9 mouse cellular contexts compared by ENCODE assay signal in the genomic region with DNA sequence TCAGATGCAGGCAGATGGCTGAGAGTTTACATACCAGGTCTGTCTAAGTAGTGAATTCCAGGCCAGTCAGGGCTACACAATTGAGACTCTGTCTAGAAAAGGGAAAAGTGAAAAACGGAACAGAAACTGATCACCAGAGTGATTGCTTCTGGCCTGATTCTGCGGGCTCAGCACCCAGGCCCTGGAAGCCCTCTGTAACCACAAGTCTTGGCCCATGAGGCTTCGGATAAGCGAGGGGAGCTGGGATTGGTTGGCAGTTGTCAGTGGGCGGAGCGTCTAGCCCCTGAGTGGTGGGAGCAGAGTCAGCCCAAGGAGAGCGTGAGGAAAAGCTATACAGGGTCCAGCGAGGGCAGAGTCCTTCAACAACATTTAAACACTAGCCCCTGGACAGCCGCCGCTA. TPM values are rescaled to one million over a fixed set of nuclear protein-coding genes. Genes with fewer than 3 reads are reported as not detected.
DNase-seq lines count a peak whose midpoint lies in the region; ATAC-seq and TF ChIP-seq lines count a peak whose summit lies in the region.
"Had no signal": no experiment of that assay in that cellular context is flagged by ENCODE, and none has a peak within 500 bp of the region (broad histone marks: within the 10 kb centered on the region; RNA-seq: fewer than 3 reads in every experiment).

No protein-coding gene starts in this region.

- no peaks in the 10 kb centered on the region for H3K79me2 ChIP-seq in CH12.LX (replicated peaks; ENCODE audit: control insufficient read depth, extremely low read depth, insufficient read depth, poor library complexity, severe bottlenecking)

- peak overlapping the region; percentile 26; the same call in 1 of the 2 replicates for H3K4me2 ChIP-seq in forebrain, embryonic 11.5 days (ENCODE audit: low read depth, low read length, severe bottlenecking)
- no peak overlapping the region for H3K4me2 ChIP-seq in forebrain, embryonic 16.5 days (ENCODE audit: low read length)
- peak overlapping the region; percentile 41 for H3K4me2 ChIP-seq in CH12.LX (ENCODE audit: insufficient read depth, low read depth, poor library complexity, severe bottlenecking)
- H3K4me2 ChIP-seq in heart, embryonic 15.5 days: peak overlapping the region; percentile 34; the same call in 1 of the 2 replicates

- no peak; the same call in 1 of the 2 replicates for TF ChIP-seq RAD21 in CH12.LX (IDR thresholded peaks at IDR 0.05; ENCODE audit: low read depth, low read length)

- H3K27me3 ChIP-seq in forebrain, embryonic 11.5 days (ENCODE audit: control insufficient read depth, insufficient read depth, low read length): no peaks in the 10 kb centered on the region
- no peaks in the 10 kb centered on the region for H3K27me3 ChIP-seq in forebrain, embryonic 16.5 days (replicated peaks; ENCODE audit: control insufficient read depth, insufficient read depth, low read length)
- H3K27me3 ChIP-seq in CH12.LX (replicated peaks): peaks cover 46% of the 10 kb centered on the region
- H3K27me3 ChIP-seq in heart, embryonic 15.5 days: peaks cover 67% of the 10 kb centered on the region

- no peak overlapping the region for H3K4me3 ChIP-seq in forebrain, embryonic 11.5 days (ENCODE audit: low read depth, low read length)
- H3K4me3 ChIP-seq in forebrain, embryonic 16.5 days (replicated peaks; ENCODE audit: low read length): no peak overlapping the region
- H3K4me3 ChIP-seq in CH12.LX (replicated peaks in 1 of 3; ENCODE audit: low read depth in 2 of 3, low read length in 2 of 3, poor library complexity in 1 of 3): no peak overlapping the region
- no peak overlapping the region for H3K4me3 ChIP-seq in heart, embryonic 15.5 days

- no peak for TF ChIP-seq CTCF in CH12.LX (conservative IDR thresholded peaks at IDR 0.05 in 1 of 2, IDR thresholded peaks at IDR 0.05 in 1 of 2; ENCODE audit: low read depth in 2 of 2, low read length in 2 of 2)

- H3K9ac ChIP-seq in forebrain, embryonic 11.5 days (ENCODE audit: low read length): no peak overlapping the region
- H3K9ac ChIP-seq in forebrain, embryonic 16.5 days (replicated peaks; ENCODE audit: low read depth, low read length): no peak overlapping the region
- H3K9ac ChIP-seq in CH12.LX (ENCODE audit: insufficient read depth, low read depth): no peak overlapping the region
- H3K9ac ChIP-seq in heart, embryonic 15.5 days: no peak overlapping the region

- WGBS in forebrain, embryonic 11.5 days: 8% methylated on average over 10 of the region's 10 CpGs
- 12% methylated on average over 10 of the region's 10 CpGs for WGBS in forebrain, embryonic 16.5 days
- WGBS in heart, embryonic 15.5 days: 9% methylated on average over 10 of the region's 10 CpGs

- H3K27ac ChIP-seq in forebrain, embryonic 11.5 days (ENCODE audit: low read depth, low read length): no peak overlapping the region
- H3K27ac ChIP-seq in forebrain, embryonic 16.5 days (ENCODE audit: low read length): no peak overlapping the region
- H3K27ac ChIP-seq in CH12.LX (ENCODE audit: insufficient read depth, low read depth): no peak overlapping the region
- no peak overlapping the region for H3K27ac ChIP-seq in heart, embryonic 15.5 days
- H3K27ac ChIP-seq: kidney, postnatal 0 days had no signal

- in situ Hi-C loops in CH12.LX (cut with MboI; ENCODE audit: low pct_ligation_motif_present, low pct_unique_long_range_greater_than_20kb, low sequenced_read_pairs): no loop called here

- peak; percentile 66 for DNase-seq in forebrain, embryonic 11.5 days (ENCODE audit: low spot score)
- DNase-seq in CH12.LX (ENCODE audit: extremely low read depth): peak; percentile 89
- DNase-seq in lung, postnatal 36 days: peak; percentile 67
- DNase-seq in frontal cortex, postnatal 25 days (ENCODE audit: low spot score in 2 of 2): no peak
- no peak for DNase-seq in cerebellum, postnatal 36 days
- DNase-seq in Muller cell, postnatal 12 days (ENCODE audit: inconsistent ontology term): no peak

- no peaks in the 10 kb centered on the region; the same call in 1 of the 2 replicates for H3K4me1 ChIP-seq in forebrain, embryonic 11.5 days (replicated peaks; ENCODE audit: control insufficient read depth, insufficient read depth, low read length)
- no peaks in the 10 kb centered on the region; the same call in 1 of the 2 replicates for H3K4me1 ChIP-seq in forebrain, embryonic 16.5 days (replicated peaks; ENCODE audit: control insufficient read depth, insufficient read depth, low read length)
- peaks cover 24 to 51% of the 10 kb centered on the region in 2 experiments for H3K4me1 ChIP-seq in CH12.LX (ENCODE audit: control insufficient read depth in 1 of 2, insufficient read depth in 2 of 2)
- peaks cover 9% of the 10 kb centered on the region for H3K4me1 ChIP-seq in heart, embryonic 15.5 days (replicated peaks)

- no peaks in the 10 kb centered on the region for H3K36me3 ChIP-seq in forebrain, embryonic 11.5 days (ENCODE audit: control insufficient read depth, insufficient read depth, low read length)
- no peaks in the 10 kb centered on the region for H3K36me3 ChIP-seq in forebrain, embryonic 16.5 days (ENCODE audit: control insufficient read depth, insufficient read depth)
- H3K36me3 ChIP-seq in CH12.LX (replicated peaks in 1 of 2; ENCODE audit: control insufficient read depth in 1 of 2, insufficient read depth in 1 of 2, low read length in 1 of 2): no peaks in the 10 kb centered on the region
- no peaks in the 10 kb centered on the region for H3K36me3 ChIP-seq in heart, embryonic 15.5 days

- peak; percentile 56; the same call in 1 of the 2 replicates for ATAC-seq in forebrain, embryonic 11.5 days (replicated peaks; ENCODE audit: low FRiP score)
- no peak for ATAC-seq in forebrain, embryonic 16.5 days
- no peak for ATAC-seq in heart, embryonic 15.5 days (replicated peaks; ENCODE audit: insufficient number of reproducible peaks, insufficient read depth, low FRiP score, low read depth)

- no peak for TF ChIP-seq POLR2A in CH12.LX (IDR thresholded peaks at IDR 0.05; ENCODE audit: low read depth, low read length)

- dilution Hi-C loops in CH12.LX (cut with MboI; ENCODE audit: extremely low pct_ligation_motif_present, extremely low pct_unique_long_range_greater_than_20kb, low sequenced_read_pairs): no loop called here

- no peaks in the 10 kb centered on the region for H3K9me3 ChIP-seq in forebrain, embryonic 11.5 days (ENCODE audit: control insufficient read depth, low read length)
- H3K9me3 ChIP-seq in forebrain, embryonic 16.5 days (ENCODE audit: control insufficient read depth, low read length): no peaks in the 10 kb centered on the region
- H3K9me3 ChIP-seq in CH12.LX (replicated peaks; ENCODE audit: low read length): peaks cover 4% of the 10 kb centered on the region
- no peaks in the 10 kb centered on the region for H3K9me3 ChIP-seq in heart, embryonic 15.5 days (replicated peaks)

- TF ChIP-seq EP300 in CH12.LX (IDR thresholded peaks at IDR 0.05; ENCODE audit: low read length): peak; percentile 91

TF ChIP-seq in CH12.LX, 34 proteins besides CTCF, POLR2A, EP300 and RAD21 (continues in another document):
- TF ChIP-seq USF1 (IDR thresholded peaks at IDR 0.05; ENCODE audit: low read depth, low read length) (no peak), TCF12 (IDR thresholded peaks at IDR 0.05; ENCODE audit: low read depth, low read length) (peak; percentile 84), NRF1 (IDR thresholded peaks at IDR 0.05; ENCODE audit: low read depth, low read length) (0 out of 2 replicates have a peak, but pooled peaks have one; percentile 22), GABPA (IDR thresholded peaks at IDR 0.05; ENCODE audit: insufficient replicate concordance, low read depth, low read length) (no peak), MAX (IDR thresholded peaks at IDR 0.05; ENCODE audit: low read length) (peak; percentile 82), IRF4 (IDR thresholded peaks at IDR 0.05; ENCODE audit: low read depth, low read length) (peak; percentile 95), CHD1 (IDR thresholded peaks at IDR 0.05; ENCODE audit: low read depth, low read length) (no peak), TBP (conservative IDR thresholded peaks at IDR 0.05; ENCODE audit: low read depth, low read length) (no peak), CHD2 (IDR thresholded peaks at IDR 0.05; ENCODE audit: low read length) (peak; percentile 63), BHLHE40 (IDR thresholded peaks at IDR 0.05; ENCODE audit: low read depth, low read length) (peak; percentile 89), SIN3A (IDR thresholded peaks at IDR 0.05; ENCODE audit: low read length) (peak; percentile 83), JUN (IDR thresholded peaks at IDR 0.05; ENCODE audit: insufficient read depth, low read depth, low read length) (no peak), RCOR1 (conservative IDR thresholded peaks at IDR 0.05; ENCODE audit: low read depth, low read length) (peak; percentile 93), HCFC1 (IDR thresholded peaks at IDR 0.05; ENCODE audit: low read depth, low read length) (no peak; the same call in 1 of the 2 replicates), NELFE (IDR thresholded peaks at IDR 0.05; ENCODE audit: low read depth, low read length) (peak; percentile 31; the same call in 1 of the 2 replicates), ETS1 (conservative IDR thresholded peaks at IDR 0.05; ENCODE audit: low read depth, low read length) (peak; percentile 71; the same call in 1 of the 2 replicates)

RNA-seq across cellular contexts. Expression of a gene that starts 9.9 kb away (rescaled TPM):
- 0.48 and 0.73 TPM in 2 replicates for polyA plus RNA-seq in forebrain, embryonic 11.5 days (2014; fragmentation: Nextera tagmentation; extraction: Ambion mirVana)
- polyA plus RNA-seq in forebrain, embryonic 16.5 days (2015; fragmentation: Nextera tagmentation; extraction: Ambion mirVana): 4.6 and 5.8 TPM in 2 replicates
- total RNA-seq in CH12.LX (2012; rRNA removed) (not detected in 2 replicates), CH12.LX (2014; rRNA removed) (not detected in 2 replicates)
- not detected in 2 replicates for polyA plus RNA-seq in CH12.LX (2012; ENCODE audit: insufficient read length, low read depth)
- 1.6 and 2.1 TPM in 2 replicates for polyA plus RNA-seq in heart, embryonic 15.5 days (2015; fragmentation: Nextera tagmentation; extraction: Ambion mirVana)

RNA-seq across cellular contexts. Expression of a gene that starts 11.0 kb away (rescaled TPM):
- 30.9 and 34.3 TPM in 2 replicates for polyA plus RNA-seq in forebrain, embryonic 11.5 days (2014; fragmentation: Nextera tagmentation; extraction: Ambion mirVana)
- polyA plus RNA-seq in forebrain, embryonic 16.5 days (2015; fragmentation: Nextera tagmentation; extraction: Ambion mirVana): 27.9 and 30.2 TPM in 2 replicates
- total RNA-seq in CH12.LX (2012; rRNA removed) (20.6 and 20.7 TPM in 2 replicates), CH12.LX (2014; rRNA removed) (12.6 and 13.3 TPM in 2 replicates)
- 10.8 and 15.6 TPM in 2 replicates for polyA plus RNA-seq in CH12.LX (2012; ENCODE audit: insufficient read length, low read depth)
- polyA plus RNA-seq in heart, embryonic 15.5 days (2015; fragmentation: Nextera tagmentation; extraction: Ambion mirVana): 38.5 and 47.8 TPM in 2 replicates

RNA-seq across cellular contexts. Expression of a gene that starts 13.2 kb away (rescaled TPM):
- 0.48 and 1.1 TPM in 2 replicates for polyA plus RNA-seq in forebrain, embryonic 11.5 days (2014; fragmentation: Nextera tagmentation; extraction: Ambion mirVana)
- 0.75 and 1.4 TPM in 2 replicates for polyA plus RNA-seq in forebrain, embryonic 16.5 days (2015; fragmentation: Nextera tagmentation; extraction: Ambion mirVana)
- total RNA-seq in CH12.LX (2012; rRNA removed): 0.25 TPM in 1 of 2 replicates, not detected in the other
- total RNA-seq in CH12.LX (2014; rRNA removed): not detected in 2 replicates
- polyA plus RNA-seq in CH12.LX (2012; ENCODE audit: insufficient read length, low read depth): not detected in 2 replicates
- polyA plus RNA-seq in heart, embryonic 15.5 days (2015; fragmentation: Nextera tagmentation; extraction: Ambion mirVana): 1.2 and 1.4 TPM in 2 replicates

Comparison
In these comparisons a context has a peak if more than half of its experiments do, and no peak if none do; other contexts are left out.
1. DNase-seq: peak in forebrain, embryonic 11.5 days (single experiment), CH12.LX (single experiment) and lung, postnatal 36 days (single experiment); none in frontal cortex, postnatal 25 days (0 of 2), cerebellum, postnatal 36 days (0 of 2) and Muller cell, postnatal 12 days (single experiment).